Mouse (Mus musculus) adrenal gland, postnatal 4 days (tissue): ENCODE results near the gene AV320801. TPM values are rescaled to one million over a fixed set of nuclear protein-coding genes. Genes with fewer than 3 reads are reported as not detected.
"Not testable (repeated sequence)": the region's sequence is repeated elsewhere in the genome, so short reads cannot be mapped to it uniquely, and the experiment has no call there.

Experiments used
- DNase-seq, 2 experiments: peaks; one replicate each; pipeline ENCODE4 v3.0.0; 2021 to 2022; ENCODE audit warnings: low spot score in 2 of 2, mixed read lengths in 2 of 2
- long read RNA-seq, 2 experiments: library from polyadenylated mRNA; stranded (forward); transcript quantifications; one replicate each; pipeline ENCODE4 v2.0.0; 2021
- total RNA-seq, 2 experiments: library from RNA; stranded (reverse); gene quantifications; 2 replicates each; pipeline ENCODE4 v1.2.3; 2021

AV320801 gene
- not detected for total RNA-seq
- long read RNA-seq, experiment 1: 0 reads
- long read RNA-seq, experiment 2: 0 reads

DNA sequence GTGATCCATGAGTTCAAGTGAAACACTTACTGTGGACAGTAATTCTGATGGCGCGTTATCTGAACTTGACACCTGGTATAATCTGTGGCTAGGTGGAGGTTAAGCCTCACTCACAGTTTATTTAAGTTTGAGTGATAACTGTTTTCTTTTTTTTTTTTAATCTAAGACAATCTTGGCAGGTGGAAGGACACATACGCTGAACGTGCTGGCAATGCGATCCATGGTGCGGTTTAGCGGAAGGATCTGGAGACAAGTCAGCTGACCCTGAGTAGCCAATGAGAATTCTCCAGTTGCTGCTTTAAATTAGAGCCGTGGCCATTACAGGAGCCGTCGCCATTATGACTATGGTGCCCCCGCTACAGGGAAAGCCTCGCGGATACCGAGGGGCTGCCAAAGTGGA lies at the start of gene AV320801:
Gene AV320801 (plus strand): TSS at position 301 of the 400 bp plus-strand sequence.
- not testable (repeated sequence) for DNase-seq

DNA sequence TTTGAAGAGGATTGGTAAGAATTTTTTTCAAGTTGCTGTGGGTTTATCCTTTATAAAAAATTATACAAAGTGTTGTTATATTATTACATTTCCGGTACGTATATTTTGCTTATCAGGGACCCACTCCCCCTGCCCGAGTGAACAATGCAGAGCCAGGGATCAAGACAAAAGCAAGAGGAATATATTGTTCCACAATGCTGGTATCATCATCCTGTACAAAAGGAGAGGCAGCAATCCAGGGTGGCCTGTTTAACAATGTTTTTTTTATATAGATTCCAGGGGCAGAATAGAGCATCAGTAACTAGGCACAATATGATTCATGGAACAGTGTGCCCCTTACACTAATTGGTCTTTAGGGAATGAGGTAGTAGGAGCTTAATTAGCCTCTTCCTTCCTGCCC lies 30.2 kb upstream of the AV320801 start:
- DNase-seq: not testable (repeated sequence)

DNA sequence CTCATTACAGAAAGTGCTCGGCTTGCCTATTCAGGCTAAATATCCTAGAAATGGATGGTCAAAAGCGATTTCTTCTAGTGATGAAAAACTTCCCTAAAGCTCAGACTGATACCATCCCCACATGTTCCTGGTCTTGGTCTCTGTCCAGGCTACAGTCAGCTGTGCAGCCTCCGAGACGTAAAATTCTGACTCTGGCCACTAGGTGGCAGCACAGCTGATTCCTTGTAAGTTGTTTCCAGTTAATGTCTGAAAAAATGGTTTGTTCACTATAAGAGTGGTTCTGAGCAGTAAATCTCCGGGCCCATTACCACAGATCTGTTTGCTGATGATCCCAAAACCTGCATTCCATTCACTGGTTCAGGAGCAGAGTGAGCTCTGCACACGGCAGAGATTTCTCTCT lies 12.5 kb upstream of the AV320801 start:
- not testable (repeated sequence) for DNase-seq

DNA sequence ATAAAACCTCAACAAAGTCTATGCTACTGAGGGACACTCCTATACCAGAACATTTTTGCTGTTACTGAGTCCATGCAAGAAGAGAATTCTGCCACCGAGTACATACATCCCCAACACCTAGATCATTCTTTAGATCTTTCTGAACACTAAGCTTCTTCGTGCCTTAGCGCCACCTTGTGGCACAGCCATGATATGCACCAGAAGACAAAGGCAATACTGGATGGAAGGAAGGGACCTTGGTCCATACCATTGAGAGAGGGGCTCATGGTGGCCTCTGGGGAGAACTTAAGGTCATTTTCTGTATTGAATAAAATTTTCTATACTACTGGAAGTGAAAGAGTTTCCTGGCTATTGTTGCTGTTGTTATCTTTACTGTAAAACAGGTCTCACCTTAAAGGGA lies 11.2 kb upstream of the AV320801 start:
- DNase-seq: not testable (repeated sequence)

Other genes starting within 250 kb of the AV320801 start
- gene Pramel3, start 192.3 kb upstream of the AV320801 start, total RNA-seq: not detected
- not detected for gene Gm5128, start 121.3 kb upstream of the AV320801 start, total RNA-seq
- gene Gm7903, start 60.8 kb upstream of the AV320801 start, total RNA-seq: not detected
- gene Nxf7, start 104.2 kb downstream of the AV320801 start, total RNA-seq: under 1 TPM in 1 of 2 experiments, not detected in 1; 0.17 TPM
- not detected for gene Prame, start 133.1 kb downstream of the AV320801 start, total RNA-seq
- not detected for gene Tcp11x2, start 199.2 kb downstream of the AV320801 start, total RNA-seq
- gene Tmsb15a, start 230.7 kb downstream of the AV320801 start, total RNA-seq: not detected
- gene Armcx5, start 248.1 kb downstream of the AV320801 start, total RNA-seq: 10 to 100 TPM; 23.8 to 28.6 TPM
- gene Gprasp1, start 248.1 kb downstream of the AV320801 start, total RNA-seq: 100 to 1,000 TPM in 1 of 2 experiments, 10 to 100 TPM in 1; 84.6 to 102 TPM